Mouse (Mus musculus) retina, embryonic 14.5 days (tissue): ENCODE measurements at regions not wholly inside any gene's neighbourhood (a gene's known extent, or its start where the extent isn't known, plus 50 kb on each side); places are given as distances from the start of the nearest gene placed in this dataset.
A peak's percentile ranks its signal among the peaks of the same experiment; 100 is the strongest.
"Not testable (repeated sequence)": the region's sequence is repeated elsewhere in the genome, so short reads cannot be mapped to it uniquely, and the experiment has no call there.

Experiments
- DNase-seq: peaks from one replicate; pipeline ENCODE4 v3.0.0-alpha.2; 2015; ENCODE audit warnings: low spot score

DNA sequence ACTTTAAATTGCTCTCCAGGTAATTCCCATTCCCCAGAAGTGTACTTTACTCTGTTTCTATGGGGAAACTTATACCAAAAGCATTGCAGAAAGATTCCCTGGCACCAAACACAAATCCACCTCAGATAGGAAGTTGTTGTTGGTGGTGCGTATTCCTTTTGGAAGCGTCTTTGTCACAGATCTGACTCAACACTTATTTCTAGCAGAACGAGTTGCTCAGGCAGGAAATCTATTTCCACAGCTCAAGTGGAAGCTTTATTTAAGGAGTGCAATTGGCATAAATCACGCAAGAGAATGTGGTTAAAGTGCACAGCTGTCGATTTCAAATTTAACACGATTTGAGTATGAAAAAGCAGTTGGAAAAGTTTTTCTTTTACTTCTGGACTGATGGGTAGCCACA is 436.9 kb upstream of the Ghitm start:
- no peak for DNase-seq

DNA sequence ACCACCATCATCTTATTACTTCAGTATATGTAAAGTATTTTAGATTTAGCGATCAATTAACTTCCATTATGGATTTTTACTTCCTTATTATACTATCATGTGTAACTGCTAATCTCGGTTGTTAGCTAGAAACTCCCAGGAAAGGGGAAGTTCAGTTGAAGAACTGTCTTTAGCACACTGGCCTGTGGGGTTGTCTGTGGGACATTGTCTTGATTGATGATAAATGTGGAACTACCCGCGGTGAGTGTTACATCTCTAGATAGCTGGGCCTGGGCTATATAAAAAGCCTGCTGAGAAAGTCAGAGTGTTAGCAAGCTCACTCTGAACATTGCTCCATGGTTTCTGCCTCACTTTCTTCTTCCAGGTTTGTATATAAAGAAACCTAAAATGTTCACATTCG is 423.2 kb upstream of the Ghitm start:
- no peak for DNase-seq

DNA sequence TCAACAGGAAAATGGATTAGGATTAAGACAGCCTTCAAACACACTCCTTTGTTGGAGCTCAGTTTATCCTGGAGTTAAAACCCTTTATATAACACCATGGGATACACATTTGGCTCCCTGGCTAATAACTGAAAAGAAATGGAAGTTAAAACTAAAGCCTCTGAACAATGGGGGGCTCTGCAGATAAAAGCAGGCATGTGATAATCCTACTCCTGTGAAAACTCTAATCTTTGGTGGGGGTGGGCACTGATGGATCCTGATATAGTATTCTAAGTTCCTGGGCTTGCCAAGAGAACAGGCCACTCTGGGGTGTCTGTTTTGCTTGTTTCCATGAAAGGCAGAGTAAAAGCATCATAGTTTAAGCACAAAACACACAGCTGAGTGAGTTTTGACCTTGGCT is 388.5 kb upstream of the Ghitm start:
- DNase-seq = no peak

DNA sequence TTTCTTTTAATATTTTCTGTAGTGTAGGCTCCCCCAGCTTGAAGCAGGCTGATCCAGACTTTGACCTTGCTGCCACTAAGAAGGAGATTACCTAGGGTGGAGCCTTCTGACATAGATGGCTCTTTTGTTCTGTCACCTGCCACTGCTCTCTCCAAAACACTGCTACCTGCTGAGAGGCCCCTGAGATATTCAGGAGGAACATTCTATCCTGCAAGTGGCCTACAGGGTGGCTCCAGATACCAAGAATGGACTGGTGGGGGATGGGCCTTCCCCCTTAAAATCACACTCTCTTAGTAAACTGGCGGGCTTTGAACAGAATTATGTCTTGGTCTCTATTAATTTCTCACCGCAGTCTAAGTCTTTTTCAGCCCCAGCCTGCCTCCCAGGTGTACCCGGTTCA is 385.6 kb upstream of the Ghitm start:
- DNase-seq = not testable (repeated sequence)

DNA sequence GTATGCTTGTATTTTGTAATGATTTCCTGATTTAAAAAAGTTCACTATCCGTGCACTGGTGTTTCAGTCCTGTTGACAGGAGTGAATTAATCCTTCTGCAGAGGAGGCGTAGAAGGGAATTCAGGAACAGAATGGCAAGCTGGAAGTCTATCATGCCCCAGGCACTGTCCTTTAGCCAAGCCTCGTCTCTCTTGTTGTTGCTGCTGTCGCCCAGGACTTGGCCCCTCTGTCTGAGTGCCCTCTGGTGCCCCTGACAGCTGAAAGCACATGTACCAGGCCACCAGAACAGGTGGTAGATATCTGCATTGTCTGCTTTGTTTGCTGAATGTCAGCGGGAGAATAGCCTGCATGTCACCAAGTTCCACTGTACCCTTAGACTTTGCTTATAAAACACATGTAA is 370.2 kb upstream of the Ghitm start:
- no peak for DNase-seq

DNA sequence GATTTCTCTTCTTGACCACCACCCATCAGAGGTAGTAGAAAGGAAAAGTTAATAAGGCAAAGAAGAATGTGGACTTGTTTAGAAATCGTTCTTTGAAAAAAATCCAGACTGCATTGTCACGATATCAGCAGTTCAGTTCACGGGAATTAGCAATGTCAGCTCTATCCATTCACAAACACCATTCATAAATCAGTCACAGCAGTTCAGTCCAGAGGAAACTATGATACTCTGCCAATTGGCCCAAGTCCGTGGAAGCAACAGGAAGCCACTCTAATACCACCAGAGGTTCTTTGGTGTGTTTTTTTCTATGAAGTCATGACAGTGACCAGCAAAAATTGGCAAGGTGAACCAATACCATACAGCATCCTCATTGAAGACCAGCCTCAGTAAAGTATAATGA is 355.6 kb upstream of the Ghitm start:
- no peak for DNase-seq

DNA sequence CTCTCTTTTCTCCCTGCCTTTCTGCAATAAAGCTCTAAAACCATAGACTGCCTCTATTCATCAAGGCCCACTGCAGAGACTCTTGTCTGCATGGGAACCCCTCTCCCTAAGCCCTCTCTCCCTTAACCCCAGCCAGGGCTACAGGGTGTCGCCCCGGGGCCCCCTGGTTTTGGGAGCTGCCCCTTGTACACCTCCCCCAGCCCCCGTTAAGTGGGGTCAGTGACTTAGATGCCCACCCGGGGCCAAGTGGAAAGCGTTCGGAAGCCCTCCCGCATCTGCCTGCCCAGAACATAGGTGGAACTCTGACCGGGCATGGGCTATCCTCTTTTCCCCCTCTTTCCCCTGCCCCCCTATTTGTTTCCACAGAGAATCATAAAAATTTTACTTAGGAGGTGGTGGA is 350.2 kb upstream of the Ghitm start:
- DNase-seq = no peak

DNA sequence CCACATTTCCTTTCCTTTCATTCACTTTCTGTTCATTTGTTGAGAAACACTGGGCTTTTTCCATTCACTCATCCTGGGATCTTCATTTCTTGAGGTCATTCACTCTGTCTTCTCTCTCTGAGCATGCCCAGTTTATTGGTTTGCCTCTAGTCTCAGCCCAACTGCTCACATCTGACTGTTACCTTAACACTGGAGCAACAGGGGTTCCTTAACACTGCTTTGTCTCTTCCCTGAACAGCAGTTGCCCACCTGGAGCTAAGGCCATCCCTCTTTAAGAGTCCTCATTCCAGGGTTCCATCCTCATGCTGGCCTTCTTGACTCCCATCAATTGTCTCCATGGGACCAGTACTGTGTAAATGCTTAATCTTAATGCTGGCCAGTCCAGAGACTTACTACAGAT is 342.5 kb upstream of the Ghitm start:
- no peak for DNase-seq

DNA sequence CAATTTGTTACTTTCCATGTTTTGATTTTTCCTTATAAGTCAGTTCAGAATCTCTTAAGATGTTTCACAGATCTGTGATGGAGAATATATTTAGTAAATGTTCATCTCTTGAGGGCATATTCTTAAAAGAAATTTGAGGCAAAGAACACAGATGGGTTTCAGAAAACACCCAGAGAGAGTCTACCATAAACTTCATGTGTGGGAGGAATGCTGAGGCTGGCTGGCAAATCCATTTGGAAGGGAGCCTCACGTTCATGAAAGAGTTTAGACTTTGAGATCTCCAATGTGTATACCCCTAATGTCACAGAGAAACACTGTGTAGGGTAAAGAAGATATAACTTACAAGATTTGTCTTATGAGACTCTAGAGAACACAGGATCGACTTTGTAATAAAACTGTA is 333.6 kb upstream of the Ghitm start:
- DNase-seq = no peak

DNA sequence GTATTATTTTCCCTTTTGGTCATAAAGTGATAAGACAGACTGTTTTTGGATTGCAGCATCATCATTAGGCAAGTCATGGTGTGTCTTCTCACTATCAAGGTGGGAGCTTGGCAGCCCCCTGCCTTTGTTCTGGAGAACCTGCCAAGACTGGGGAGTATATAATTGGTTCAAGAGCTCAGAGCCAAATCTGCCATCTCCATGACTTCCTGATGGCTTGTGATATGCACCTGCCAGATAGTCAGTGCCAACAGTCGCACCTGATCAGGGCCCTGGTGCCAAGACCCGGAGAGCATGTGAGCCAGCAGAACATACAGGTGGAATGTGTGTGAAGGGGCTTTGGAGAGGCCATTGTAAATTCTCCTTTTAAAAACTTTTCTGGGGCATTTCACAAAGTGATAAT is 305.8 kb upstream of the Ghitm start:
- no peak for DNase-seq

DNA sequence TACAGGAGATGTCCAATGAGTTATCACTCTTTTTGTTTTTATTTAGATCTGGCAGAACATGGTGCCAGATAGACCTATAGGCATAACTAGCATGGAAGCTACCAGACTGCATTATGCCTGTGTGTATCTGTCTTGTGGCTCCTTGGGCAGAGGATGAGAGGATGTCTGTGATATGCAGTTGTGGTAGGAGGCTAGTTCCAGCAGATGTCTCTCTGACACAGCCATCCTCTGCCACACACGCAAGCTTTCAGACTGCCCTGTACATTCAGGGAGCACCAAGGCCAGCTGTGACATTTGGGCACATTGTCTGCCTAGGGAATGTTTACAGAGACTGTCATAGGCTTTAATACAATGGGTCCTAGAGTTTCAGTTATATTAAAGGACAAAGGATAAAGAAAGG is 295.6 kb upstream of the Ghitm start:
- no peak for DNase-seq

DNA sequence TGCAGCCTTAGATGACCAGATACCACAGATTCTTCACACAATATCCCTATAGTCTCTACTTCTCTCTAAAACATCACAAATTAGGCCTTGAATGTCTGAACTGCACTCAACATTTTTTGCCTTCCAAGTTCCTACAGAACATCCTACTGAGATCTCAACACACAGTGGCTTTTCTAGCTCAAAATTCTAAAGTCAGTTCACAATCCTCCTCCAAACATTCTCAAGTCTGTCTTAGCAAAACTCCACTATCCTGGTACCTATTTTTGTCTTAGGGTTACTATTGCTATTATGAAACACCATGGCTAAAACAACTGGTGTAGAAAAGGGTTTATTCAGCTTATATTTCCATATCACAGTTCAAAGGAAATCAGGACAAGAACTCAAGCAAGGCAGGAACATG is 290.4 kb upstream of the Ghitm start:
- DNase-seq = no peak

DNA sequence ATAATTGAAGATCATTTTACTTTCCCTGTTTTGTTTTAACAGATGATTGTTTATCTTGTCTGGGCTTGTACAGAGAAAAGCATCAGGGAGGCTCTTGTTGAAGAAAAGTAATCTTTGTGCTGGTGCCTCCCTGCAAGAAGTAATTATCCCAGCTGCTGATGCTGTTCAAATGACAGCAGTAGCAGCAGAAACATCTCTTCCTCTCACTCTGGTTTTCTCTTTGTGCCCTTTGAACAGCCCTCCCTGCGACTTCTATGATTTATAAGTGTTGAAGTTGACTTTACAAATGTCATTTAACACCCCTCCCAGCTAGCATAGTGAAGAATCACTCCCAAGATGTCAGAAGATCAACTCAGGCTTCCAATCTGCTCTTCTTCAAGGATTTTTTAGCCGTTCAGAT is 286.5 kb upstream of the Ghitm start:
- no peak for DNase-seq

DNA sequence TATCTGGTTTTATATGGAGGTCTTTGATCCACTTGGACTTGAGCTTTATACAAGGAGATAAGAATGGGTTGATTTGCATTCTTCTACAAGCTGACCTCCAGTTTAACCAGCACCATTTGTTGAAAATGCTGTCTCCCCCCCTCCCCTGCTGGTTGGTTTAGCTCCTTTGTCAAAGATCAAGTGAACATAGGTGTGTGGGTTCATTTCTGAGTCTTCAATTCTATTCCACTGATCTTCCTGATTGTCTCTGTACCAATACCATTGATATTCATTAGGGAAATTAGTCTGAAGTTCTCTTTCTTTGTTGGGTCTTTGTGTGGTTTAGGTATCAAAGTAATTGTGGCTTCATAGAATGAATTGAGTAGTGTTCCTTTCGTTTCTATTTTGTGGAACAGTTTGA is 277.5 kb upstream of the Ghitm start:
- DNase-seq = not testable (repeated sequence)

DNA sequence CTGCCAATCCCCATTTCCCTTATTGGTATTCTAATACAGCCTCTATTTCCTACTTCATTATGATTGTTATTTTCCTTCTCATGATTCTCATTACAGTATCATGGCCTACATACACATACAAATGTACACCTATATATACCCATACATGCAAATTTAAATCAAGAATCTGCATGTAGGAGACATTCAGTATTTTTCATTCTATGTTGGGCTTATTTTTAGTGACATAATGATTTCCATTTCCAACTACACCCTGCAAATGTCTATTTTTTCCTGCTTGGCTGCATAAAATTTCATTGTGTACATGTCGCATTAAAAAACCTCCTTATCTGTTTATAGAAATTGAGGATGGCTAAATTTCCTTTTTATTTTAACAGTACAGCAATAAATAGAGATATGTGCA is 236.9 kb upstream of the Ghitm start:
- no peak for DNase-seq

DNA sequence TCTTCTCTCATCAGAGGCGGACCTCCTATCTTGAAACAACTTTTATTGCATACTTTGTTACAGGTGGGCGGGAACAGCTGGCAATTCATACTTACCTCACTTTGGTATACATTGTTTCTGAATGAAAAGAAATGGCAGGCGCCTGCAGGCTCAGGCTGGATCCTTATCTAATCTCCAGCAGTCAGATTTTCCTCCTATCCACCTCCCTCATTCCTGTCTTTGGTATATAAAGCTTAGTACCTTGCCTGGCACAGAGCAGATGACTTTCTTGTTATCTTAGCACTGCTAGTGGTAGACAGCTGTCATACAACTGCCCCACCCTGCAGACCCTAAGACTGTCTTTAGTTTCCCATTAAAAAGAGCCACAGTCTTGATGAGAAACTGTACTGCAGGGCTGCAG is 226.8 kb upstream of the Ghitm start:
- no peak for DNase-seq

DNA sequence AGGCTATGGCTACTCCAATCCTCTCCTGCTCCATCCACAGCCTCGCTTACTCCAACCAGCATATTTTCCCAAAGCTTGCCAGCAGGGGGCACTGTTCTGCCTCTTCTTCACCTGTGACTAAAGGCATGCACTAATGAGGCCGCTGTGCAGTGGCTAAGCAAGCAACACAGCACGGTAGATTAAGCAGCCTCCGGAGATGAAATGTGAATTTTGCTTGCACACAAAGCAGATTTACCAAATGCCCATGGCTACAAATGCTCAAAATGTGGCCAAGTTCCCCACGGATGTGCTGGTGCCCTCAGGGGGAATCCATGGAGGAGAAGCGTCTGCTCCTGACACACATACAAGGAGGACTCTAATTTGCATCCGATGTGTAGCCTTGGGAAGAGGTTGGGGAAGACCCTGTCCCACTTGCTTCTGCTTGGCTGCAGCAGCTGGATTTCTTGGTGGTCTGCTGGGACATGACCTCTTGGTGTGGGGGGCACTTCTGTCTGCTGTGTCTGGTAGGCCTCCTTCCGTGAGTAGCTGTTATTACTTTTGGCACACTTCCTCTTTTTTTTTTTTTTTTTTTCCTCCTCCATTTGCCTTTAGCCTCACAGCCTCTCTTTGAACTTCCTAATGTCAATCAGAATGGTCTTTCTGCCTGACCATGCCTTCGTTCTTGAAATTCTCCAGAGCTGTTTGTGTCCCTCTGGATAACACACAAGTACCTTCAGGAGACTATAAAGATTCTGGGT is 221.1 kb upstream of the Ghitm start:
- DNase-seq = peak; percentile 87

DNA sequence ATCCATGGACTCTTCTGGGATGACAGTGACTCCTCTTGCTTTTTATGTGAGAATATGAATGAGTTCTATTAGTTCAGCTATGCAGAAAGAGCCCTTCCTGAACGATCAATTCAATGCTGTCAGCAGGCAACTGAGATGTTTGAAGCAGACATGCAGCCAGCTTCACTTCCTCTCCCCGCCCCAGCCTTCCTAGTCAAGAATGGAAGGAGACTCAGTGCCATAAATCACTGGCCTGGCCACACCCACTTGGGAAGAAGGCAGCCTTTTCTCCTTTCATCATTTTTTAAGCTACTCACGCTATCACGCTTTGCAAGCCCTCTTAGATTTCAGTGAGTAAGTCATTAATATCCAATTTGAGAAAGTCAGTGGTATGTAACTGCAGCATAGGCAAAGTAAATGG is 188.3 kb upstream of the Ghitm start:
- no peak for DNase-seq

DNA sequence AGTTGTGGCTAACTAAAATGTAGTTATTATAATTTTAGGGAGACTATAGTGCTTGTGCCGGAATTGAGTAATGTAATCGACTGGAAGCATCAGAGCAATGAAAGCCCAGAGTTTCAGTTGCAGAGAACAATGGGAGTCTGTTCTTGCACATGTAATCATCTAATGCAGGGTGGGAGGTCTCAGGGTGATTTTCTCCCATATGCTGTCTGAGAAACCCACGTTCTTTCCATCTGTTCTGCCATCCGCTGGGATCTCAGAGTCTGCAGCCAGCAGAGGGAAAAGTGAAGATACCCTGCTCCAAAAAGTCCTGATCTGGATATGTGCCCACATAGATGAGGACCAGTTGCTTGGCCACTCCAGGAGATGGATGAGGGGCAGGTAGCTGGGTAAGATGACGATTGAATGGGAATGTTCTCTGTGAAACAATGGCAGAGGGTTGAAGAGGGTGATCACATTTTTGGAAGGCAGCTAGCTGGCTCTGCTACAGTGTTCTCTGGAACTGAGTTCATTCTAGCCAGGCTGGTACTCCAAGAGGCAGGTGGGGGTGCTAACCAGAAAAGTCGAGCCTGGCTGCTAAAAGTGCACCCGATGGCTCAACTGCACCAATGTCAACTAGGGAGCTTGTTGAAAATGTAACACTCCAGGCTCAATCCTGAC is 180.3 kb upstream of the Ghitm start:
- DNase-seq = peak; percentile 46

DNA sequence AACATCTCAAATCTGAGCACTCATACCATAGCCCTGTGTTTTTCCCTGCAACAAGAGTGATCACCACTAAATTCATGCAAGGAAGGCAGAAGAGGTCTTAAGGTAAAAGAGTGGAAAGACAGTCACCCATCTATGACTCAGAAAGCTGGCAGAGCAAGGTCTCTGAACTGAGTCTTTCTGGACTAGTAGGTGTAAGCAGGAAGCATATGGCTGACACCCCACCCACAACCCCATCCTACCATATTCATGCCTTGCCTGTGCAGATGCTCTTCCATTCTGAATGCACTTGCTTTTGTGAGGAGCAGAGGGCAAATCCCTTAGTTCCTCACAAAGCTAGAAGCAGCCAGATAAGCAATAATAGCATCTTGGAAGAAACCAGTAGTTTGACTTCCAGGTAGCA is 178.8 kb upstream of the Ghitm start:
- no peak for DNase-seq

DNA sequence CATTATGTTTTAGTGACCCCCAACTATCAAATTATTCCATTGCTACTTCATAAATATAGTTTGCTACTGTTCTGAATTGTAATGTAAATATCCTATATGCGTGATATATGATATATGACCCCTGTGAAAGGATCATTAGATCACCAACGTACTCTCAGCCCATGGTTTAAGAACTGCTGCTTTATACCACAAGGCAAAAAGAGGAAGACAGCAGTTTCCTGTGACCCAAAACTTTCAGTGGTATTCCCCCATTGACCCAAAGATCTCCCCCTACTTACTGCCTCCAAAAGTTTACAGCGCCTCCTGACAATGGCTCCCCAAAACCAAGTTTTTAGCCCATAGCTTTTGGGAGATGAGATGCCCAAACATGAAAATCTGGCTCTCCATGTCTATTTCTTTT is 177.8 kb upstream of the Ghitm start:
- DNase-seq = no peak

DNA sequence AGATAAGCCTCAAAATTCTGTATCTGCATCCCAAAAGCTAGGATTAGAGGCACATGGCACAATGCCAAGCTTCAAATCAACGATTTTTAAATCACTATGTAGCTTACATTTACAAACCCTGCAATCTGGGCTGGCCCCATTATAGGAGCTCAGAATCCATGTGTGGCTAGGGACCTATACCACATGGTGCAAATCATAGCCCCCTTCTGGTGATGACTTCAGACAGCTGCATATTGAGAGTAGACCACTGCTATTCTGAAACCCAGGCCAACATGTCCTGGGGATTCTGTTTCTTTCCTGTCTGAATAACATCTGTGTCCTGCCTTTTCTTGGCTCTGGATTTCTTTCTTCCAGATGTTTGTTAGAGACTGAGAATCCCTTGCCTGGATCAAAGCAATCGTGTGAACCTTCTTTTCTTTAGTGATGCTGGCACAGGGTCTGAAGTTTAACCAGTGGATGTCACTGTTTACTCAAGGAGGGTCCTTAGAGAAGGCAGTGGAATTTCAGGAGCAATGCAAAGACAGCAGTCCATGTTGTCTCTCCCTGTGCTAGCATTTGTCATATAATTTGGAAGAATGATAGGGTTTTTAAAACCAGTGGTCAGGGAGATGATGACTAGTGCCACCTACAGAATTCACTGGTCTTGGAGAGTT is 171.7 kb upstream of the Ghitm start:
- no peak for DNase-seq

DNA sequence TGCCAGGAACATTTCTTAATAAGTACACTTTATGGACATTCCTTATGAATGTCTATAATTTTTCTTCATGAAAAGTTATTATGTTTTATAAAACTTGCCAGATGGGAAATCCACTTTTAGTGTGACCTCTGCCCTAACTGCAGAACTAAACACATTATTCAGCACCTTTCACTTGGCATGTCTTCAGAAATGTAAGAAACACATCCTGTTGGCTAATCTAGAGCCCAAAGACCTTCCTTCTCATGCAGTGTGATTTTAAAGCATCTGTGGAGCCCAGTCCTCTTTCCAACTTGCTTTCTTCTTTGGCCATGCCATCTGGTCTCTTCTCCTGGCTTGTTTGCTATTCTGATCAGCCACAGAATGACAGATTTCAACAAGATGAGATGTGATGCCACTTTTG is 163.6 kb upstream of the Ghitm start:
- no peak for DNase-seq

DNA sequence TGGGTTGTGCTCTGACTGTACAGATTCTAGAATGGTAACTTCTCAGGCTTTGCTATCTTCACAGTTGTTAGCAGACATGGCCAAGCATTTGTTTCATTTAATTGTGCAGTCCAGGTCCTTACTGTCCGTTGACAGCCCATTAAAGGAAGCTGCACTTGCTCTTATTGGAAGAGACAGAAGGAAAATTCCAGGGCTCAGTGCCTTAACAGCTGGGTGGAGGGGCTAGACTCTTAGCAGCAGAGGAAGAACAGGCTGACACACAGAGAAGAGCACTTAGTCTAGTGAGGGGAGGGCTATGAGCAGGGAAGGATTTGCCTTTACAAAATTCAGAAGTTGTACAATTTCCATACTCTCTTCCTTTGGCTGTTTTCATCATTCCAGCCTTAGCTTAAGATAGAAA is 161.5 kb upstream of the Ghitm start:
- DNase-seq = no peak
